Mouse (Mus musculus) frontal cortex, postnatal 36 days (tissue): ENCODE data around the gene Gm10271.

ENCODE experiments used
- DNase-seq, 2 experiments: peaks; one replicate each; pipeline ENCODE4 v3.0.0; 2022; ENCODE audit warnings: low spot score in 2 of 2

Gene Gm10271

GRCm38 (mm10) chr10:116978841-116979240, 6.4 kb upstream of the Gm10271 start:
- no peak for DNase-seq

GRCm38 (mm10) chr10:116977858-116978257, 5.4 kb upstream of the Gm10271 start:
- DNase-seq = no peak

GRCm38 (mm10) chr10:116977455-116977854, 5.0 kb upstream of the Gm10271 start:
- no peak for DNase-seq

GRCm38 (mm10) chr10:116968741-116969140, 3.7 kb downstream of the Gm10271 start:
- DNase-seq = no peak

- DNase-seq = no peak
These were observed 6.3 kb downstream of the Gm10271 start for GRCm38 (mm10) chr10:116966065-116966464.

GRCm38 (mm10) chr10:116965297-116965696, 7.1 kb downstream of the Gm10271 start:
- no peak for DNase-seq

GRCm38 (mm10) chr10:116964571-116964970, 7.8 kb downstream of the Gm10271 start:
- DNase-seq = no peak

- DNase-seq = no peak
These were observed 8.3 kb downstream of the Gm10271 start for GRCm38 (mm10) chr10:116964084-116964483.

GRCm38 (mm10) chr10:116962803-116963202, 9.6 kb downstream of the Gm10271 start:
- no peak for DNase-seq

- DNase-seq = no peak
These were observed 10.3 kb downstream of the Gm10271 start for GRCm38 (mm10) chr10:116962152-116962551.

GRCm38 (mm10) chr10:116957867-116958551, 14.4 kb downstream of the Gm10271 start:
- no peak for DNase-seq

- DNase-seq = peak in 1 of 2 experiments; percentile 8
These were observed 15.8 kb downstream of the Gm10271 start for GRCm38 (mm10) chr10:116956483-116957158.

- no peak for DNase-seq
These were observed 17.2 kb downstream of the Gm10271 start for GRCm38 (mm10) chr10:116955191-116955590.

- DNase-seq = no peak
These were observed 21.5 kb downstream of the Gm10271 start for GRCm38 (mm10) chr10:116950886-116951285.

GRCm38 (mm10) chr10:116950009-116950769, 22.2 kb downstream of the Gm10271 start, which contains the start of gene Rab3ip:
Rab3ip (minus strand) TSS chr10:116950769.
- peak; percentile 89 to 92 for DNase-seq

- DNase-seq = peak in 1 of 2 experiments; percentile 30
These were observed 23.0 kb downstream of the Gm10271 start for GRCm38 (mm10) chr10:116949111-116950008.

GRCm38 (mm10) chr10:116948414-116948813, 24.0 kb downstream of the Gm10271 start:
- no peak for DNase-seq

- DNase-seq = no peak
These were observed 27.5 kb downstream of the Gm10271 start for GRCm38 (mm10) chr10:116944940-116945339.

- no peak for DNase-seq
These were observed 28.3 kb downstream of the Gm10271 start for GRCm38 (mm10) chr10:116944144-116944543.

GRCm38 (mm10) chr10:116943025-116943424, 29.4 kb downstream of the Gm10271 start:
- DNase-seq = no peak

- DNase-seq = no peak
These were observed 37.4 kb downstream of the Gm10271 start for GRCm38 (mm10) chr10:116935028-116935427.
